Mouse (Mus musculus) G1E-ER4 (cell line): ENCODE results near the gene Hip1. TPM values are rescaled to one million over a fixed set of nuclear protein-coding genes. Genes with fewer than 3 reads are reported as not detected.

Experiments
- GATA1 ChIP-seq: IDR thresholded peaks from one replicate; pipeline ENCODE4 v1.8.0; 2012; ENCODE audit warnings: low read length, inconsistent platforms
- polyA plus RNA-seq: library from polyadenylated mRNA; stranded (reverse); fragments of >175 nt; gene quantifications from 2 replicates; pipeline ENCODE4 v1.2.3, GENCODE M21; 2012

The Hip1 gene
- polyA plus RNA-seq, 1 experiment: not detected

- no peak for TF ChIP-seq GATA1
Observed at GRCm38 (mm10) chr5:135507561-135508273, 37.2 kb downstream of the Hip1 start.

DNA sequence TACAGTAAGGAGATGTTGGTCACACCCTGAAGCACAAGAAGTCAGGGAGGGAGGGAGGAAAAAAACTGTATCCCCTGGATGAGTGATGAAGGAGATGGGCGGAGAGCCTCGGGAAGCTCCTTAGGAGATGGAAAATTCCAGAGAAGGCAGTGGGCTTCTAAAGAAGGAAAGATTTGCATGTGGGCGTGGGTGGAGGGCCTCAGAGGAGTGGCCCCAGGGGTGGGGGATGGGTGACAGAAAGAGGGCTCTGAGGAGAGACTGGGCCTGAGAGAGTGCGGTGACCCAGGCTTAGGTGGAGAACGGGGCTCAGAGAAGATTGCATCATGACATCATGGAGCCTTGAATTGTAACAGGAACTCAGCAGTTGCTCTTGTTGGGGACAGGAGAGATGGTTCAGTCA is 39.5 kb downstream of the Hip1 start:
- TF ChIP-seq GATA1: no peak

- TF ChIP-seq GATA1: no peak
Observed at GRCm38 (mm10) chr5:135502931-135503330, 42.0 kb downstream of the Hip1 start.

DNA sequence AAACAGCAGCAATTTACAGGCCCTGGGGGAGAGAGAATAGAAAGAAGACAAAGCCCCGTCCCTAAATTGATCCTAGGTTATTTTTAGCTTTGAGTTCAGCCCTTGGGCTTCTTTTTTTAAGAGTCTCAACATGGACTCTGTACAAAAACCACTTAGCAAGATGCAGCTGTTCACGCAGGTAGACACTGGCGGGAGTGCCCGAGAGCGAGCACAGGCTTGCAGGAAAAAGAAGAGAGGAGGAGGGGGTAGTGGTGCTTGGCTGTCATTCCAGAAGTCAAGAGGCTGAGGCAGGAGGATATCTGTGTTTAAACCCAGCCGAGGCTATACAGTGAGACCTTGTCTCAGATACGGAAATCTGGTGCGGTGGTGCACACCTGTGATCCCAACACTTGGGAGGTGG is 42.9 kb downstream of the Hip1 start:
- no peak for TF ChIP-seq GATA1

DNA sequence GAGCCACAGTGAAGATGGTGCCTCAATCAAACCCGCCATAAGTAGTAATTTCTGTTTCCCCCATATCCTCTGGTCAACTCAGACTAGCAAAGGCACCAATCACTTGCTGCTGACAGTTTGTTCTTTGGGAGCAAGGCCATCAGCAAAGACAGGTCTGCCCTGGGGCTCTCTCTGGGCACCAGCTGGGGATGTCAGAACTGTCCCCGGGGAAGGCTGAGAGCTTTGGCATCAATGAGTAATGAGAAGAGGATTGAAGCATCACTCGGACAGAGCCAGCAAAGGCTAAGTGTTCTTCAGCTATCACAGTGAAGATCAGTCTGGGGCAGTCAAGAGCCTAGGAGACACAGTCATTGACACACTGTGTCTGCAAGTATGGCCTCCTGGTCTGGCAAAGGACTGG is 46.0 kb downstream of the Hip1 start:
- TF ChIP-seq GATA1: no peak

DNA sequence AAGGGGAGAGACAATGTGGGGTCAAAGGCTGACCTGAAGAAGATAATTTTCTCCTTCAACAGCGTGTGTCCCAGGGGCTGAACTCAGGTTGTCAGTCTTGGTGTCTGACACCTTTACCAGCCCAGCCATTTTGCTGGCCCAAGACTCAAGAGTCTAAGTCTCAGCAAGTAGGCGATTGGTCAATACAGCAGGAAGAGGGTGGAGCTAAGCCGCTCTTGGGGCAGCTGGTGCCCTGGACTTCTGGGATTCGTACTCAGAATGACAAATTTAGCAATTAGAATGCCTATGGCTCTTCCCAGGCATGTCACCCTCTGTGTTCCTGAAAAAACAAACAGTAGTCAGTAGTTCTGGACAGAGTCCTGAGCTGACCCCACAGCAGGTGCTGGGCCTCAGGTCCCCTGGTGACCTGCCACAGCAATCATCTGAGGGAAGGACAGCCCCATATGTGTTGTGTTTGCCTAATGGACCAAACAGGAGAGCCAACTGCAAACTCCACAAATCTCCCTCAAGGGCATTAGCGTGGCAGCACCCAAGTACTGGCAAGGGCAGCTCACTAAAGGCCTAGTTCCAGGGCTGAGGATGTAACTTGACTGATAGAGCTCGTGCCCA is 47.5 kb downstream of the Hip1 start:
- no peak for TF ChIP-seq GATA1

- TF ChIP-seq GATA1: no peak
Observed at GRCm38 (mm10) chr5:135496489-135496888, 48.4 kb downstream of the Hip1 start.

DNA sequence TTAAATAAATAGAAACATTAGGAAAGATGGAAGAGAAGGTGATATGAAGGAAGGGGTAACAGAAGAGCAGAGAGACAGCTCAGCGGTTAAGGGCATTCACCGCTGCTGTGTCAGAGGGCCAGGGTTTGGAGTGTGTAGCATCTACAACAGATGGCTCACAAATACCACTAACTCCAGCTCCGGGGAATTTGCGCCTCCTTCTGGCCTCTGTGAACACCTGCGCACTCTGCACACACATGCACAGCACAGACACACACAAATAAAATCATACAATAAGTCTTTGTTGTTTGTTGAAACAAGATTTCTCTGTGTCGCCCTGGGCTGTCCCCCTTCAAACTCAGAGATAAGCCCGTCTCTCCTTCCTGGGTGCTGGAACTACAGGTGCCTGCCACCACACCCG is 49.4 kb downstream of the Hip1 start:
- no peak for TF ChIP-seq GATA1

DNA sequence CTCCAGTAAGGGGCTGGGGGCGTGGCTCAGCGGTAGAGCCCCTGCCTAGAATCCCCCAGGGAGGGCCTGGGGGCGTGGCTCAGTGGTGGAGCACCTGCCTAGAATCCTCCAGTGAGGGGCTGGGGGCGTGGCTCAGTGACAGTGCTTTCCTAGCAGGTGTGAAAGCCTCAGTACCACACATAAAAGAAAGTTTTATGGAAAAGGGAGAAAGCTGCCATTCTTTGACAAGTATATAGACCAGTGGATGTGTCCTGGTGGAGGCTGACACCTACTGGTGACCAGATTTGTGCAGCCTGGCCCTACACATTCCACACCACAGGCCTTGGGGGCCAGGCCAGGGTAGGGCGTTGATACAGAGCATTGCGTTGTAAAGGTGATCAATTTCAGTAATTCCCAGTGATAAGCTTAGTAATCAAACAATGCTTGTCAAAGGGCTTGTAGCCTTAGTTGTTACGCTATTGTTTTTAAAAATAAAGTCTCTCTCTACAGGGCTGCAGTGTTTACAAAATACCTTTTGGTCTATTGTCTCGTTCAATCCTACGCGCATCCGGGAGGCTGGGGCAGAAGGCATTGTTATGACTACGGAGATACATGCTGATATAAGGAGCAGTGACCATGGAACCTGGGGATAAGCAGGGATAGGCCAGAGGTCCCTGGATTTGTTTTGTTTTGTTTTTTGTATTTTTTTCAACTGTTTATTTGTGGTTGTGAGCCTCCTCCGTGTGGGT is 50.6 kb downstream of the Hip1 start:
- TF ChIP-seq GATA1: no peak

DNA sequence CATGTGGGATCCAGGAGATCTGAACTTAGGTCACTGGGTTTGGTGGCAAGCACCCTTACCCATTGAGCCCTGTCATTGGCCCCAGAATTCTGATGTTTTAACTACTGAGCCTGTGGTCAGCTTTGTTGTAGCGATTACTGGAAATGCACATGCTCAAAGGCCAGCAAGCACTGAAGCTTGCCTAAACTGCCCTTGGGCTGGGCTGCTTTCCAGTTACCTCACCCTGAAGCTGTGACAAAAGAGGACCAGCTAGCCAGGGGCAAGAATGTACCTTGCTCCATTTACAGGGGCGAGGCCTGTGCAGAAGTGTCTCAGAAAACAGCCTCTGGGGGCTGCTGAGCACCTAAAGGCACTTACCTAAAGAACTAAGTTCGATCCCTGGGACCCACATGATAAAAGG is 51.8 kb downstream of the Hip1 start:
- no peak for TF ChIP-seq GATA1

GRCm38 (mm10) chr5:135492126-135492525 is 52.8 kb downstream of the Hip1 start:
- TF ChIP-seq GATA1: no peak

DNA sequence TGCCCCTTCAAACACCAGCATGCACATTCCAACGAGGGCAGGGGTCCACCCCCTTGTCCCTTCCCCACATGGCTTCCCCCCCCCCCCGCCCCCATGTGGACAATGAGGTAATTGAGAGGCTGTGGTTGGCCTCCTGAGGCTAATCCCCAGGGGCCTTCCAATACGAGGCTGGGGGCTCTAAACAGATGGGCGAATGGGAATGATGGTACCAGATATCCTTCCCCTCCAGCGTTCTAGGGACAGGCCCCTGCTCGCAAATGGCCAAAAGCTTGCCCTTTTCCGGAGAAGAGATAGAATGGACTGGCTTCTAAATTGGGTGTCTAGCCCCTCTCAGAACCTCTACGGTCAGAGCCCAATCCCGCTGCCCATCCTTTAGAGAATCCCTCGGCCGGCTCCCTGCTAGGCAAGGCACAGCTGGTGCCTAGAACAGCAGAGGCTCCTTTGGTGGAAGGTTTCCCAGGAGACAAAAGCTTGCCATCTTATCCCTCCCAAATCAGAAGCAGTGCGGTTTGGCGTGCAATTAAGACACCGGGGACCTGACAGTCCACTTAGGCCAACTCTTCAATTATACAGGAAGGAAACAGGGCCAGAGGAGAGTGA is 55.1 kb downstream of the Hip1 start:
- no peak for TF ChIP-seq GATA1

GRCm38 (mm10) chr5:135488881-135489694 is 55.8 kb downstream of the Hip1 start:
- TF ChIP-seq GATA1: no peak

- no peak for TF ChIP-seq GATA1
Observed at GRCm38 (mm10) chr5:135488222-135488880, 56.6 kb downstream of the Hip1 start.

DNA sequence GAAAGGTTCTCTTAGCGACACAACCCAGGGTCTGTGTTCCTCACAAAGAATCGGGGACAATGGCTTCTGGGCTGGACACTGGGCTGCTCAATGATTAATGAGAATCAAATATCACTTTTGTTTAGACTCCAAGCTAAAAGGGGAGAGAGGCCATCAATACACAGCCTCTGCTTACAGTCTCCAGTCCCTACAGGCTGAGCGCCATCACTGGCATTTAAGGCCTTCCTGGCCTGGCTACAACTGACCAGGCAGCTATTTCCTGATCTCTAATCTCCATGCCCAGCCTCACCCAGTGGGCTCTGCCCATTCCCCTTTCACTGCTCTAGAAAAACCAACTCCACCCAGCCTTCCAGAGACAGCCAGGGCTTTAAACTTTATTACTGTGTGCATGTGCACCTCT is 59.6 kb downstream of the Hip1 start:
- no peak for TF ChIP-seq GATA1
